Mouse (Mus musculus) brain, adult 2 months (tissue): ENCODE measurements at regions not wholly inside any gene's neighbourhood (a gene's known extent, or its start where the extent isn't known, plus 50 kb on each side); places are given as distances from the start of the nearest gene placed in this dataset.
A peak's percentile ranks its signal among the peaks of the same experiment; 100 is the strongest.
"Not testable (repeated sequence)": the region's sequence is repeated elsewhere in the genome, so short reads cannot be mapped to it uniquely, and the experiment has no call there.

Experiments used
- DNase-seq: peaks from one replicate; pipeline ENCODE4 v3.0.0; 2011; ENCODE audit warnings: low read depth, low spot score

- no peak for DNase-seq
These were observed 364.0 kb upstream of the Rgs18 start for GRCm38 (mm10) chr1:145139267-145139651.

GRCm38 (mm10) chr1:145138452-145139266, 363.4 kb upstream of the Rgs18 start:
- peak; percentile 45 for DNase-seq

GRCm38 (mm10) chr1:145131020-145131419, 355.8 kb upstream of the Rgs18 start:
- no peak for DNase-seq

GRCm38 (mm10) chr1:145113171-145113570, 337.9 kb upstream of the Rgs18 start:
- DNase-seq = no peak

GRCm38 (mm10) chr1:145106771-145107170, 331.5 kb upstream of the Rgs18 start:
- DNase-seq = not testable (repeated sequence)

- DNase-seq = no peak
These were observed 290.1 kb upstream of the Rgs18 start for GRCm38 (mm10) chr1:145065255-145065854.

GRCm38 (mm10) chr1:145064384-145064783, 289.1 kb upstream of the Rgs18 start:
- DNase-seq = no peak

- DNase-seq = peak; percentile 73
These were observed 240.4 kb upstream of the Rgs18 start for GRCm38 (mm10) chr1:145015623-145016022.

- DNase-seq = no peak
These were observed 235.6 kb upstream of the Rgs18 start for GRCm38 (mm10) chr1:145010833-145011232.

GRCm38 (mm10) chr1:144978167-144978566, 202.9 kb upstream of the Rgs18 start:
- DNase-seq = no peak

- DNase-seq = no peak
These were observed 190.5 kb upstream of the Rgs18 start for GRCm38 (mm10) chr1:144965736-144966135.

- DNase-seq = no peak
These were observed 163.8 kb upstream of the Rgs18 start for GRCm38 (mm10) chr1:144939006-144939405.

GRCm38 (mm10) chr1:144926136-144926535, 150.9 kb upstream of the Rgs18 start:
- DNase-seq = peak; percentile 57

GRCm38 (mm10) chr1:144916568-144916967, 141.3 kb upstream of the Rgs18 start:
- DNase-seq = peak; percentile 78

- peak; percentile 20 for DNase-seq
These were observed 127.8 kb upstream of the Rgs18 start for GRCm38 (mm10) chr1:144902987-144903386.

GRCm38 (mm10) chr1:144883633-144884032, 108.4 kb upstream of the Rgs18 start:
- DNase-seq = peak; percentile 51

- no peak for DNase-seq
These were observed 86.9 kb upstream of the Rgs18 start for GRCm38 (mm10) chr1:144862133-144862532.
